Mouse (Mus musculus) lung, adult 18-20 months (tissue): ENCODE data around the gene Ppp1r32.

Source experiments
- DNase-seq, 2 experiments: peaks; one replicate each; pipeline ENCODE4 v3.0.0; 2022; ENCODE audit warnings: mixed read lengths in 2 of 2

Ppp1r32 gene

DNA sequence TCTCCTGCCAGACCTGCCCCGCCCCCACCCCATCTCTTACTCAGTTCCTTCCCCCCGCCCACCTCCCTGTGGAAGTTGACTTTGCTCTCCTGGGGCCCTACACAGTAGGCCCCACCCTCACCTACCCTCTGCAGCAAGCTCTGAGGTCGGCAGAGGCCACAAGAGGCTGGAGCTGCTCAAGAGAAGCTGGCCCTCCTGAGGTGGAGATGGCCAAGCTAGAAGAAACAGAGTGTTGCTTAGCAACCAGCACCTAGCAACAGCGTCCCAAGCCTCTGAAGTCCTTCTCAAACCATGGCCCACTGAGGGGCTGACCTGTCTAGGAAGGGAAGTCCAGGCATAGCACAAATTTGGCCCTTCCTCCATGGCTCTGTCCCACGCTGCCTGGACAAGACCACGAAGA lies at the start of gene Ppp1r32:
Gene Ppp1r32, minus strand, starts transcription at position 226 of the 400 bp plus-strand sequence.
- peak; percentile 33 to 62 for DNase-seq

DNA sequence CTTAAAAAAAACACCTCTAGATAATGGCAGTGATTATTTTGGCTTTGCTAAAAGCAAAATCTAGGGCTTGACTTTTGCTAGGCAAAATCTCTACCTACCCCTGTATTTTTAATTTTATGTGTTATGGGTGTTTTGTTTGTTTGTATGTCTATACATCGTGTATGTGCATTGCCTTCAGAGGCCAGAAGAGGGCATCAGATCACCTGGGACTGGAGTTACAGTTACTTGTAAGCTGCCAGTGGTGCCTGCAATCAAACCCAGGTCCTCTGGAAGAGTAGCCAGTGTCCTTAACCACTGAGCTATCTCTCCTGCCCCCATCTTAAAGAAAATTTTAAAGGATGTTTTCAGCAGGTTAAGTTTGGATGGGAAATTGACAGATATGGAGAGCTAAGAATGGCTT lies 47.4 kb upstream of the Ppp1r32 start:
- DNase-seq: no peak

DNA sequence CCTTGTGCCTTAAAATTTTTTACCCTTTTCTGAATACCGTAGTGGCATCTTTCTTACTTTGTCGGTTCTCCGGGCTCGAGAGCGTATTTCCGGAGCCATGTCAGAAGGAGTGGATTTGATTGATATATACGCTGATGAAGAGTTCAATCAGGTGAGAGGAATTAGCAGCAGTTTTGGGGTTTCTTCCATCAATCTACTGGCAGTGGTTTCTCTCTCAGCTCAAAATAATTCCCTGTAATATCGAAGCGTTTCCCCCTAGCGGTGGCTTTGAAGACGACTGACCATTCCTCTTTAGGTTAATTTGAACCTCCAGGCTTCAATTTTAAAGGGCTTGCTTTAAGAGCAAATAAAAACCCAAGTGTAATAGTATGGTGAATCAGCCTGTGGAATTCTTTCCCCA lies 43.2 kb upstream of the Ppp1r32 start, which contains the start of gene Sdhaf2:
Gene Sdhaf2, minus strand, starts transcription at position 233 of the 400 bp plus-strand sequence.
- no peak for DNase-seq

DNA sequence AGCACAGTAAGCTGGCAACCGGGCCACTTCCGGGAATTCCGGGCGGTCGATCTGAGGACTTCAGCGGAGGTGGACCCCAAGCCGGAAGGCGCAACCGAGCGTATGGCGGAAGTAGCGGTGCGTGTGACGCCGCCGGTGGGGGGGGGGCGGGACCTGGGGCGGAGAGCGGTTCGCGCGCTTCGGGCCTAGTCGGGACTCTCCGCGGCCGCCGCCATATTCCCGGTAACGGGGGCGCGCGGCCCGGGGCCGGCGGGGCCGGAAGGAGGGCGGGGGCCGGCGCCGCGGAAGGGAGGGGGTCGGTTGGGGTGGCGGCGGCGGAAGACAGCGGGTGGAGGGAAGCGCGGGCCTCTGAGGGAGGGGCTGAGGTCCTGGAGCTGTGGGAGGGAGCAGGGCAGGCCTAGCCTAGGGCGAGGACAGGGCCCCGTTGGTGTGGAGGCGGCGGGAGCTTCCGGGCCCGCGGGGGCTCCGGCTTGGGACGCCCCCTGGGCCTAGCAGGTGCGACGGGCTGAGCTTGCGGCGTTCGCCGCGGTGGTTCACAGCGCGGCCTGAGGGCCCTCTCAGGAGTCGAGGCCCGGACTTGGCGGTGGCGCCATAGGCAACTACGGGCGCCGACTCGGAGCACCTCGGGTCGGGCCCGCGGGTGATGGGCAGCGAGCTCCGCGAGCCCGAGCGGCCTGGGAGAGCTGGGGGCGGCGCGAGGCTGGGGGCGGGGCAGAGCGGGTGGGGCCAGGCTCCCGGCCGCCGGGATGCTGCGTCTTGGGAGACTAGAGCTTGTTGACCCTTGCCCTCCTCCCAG lies 42.6 kb upstream of the Ppp1r32 start, which contains the start of gene Cpsf7:
Gene Cpsf7, plus strand, starts transcription at position 161 of the 796 bp plus-strand sequence.
- DNase-seq: peak; percentile 91 to 94

DNA sequence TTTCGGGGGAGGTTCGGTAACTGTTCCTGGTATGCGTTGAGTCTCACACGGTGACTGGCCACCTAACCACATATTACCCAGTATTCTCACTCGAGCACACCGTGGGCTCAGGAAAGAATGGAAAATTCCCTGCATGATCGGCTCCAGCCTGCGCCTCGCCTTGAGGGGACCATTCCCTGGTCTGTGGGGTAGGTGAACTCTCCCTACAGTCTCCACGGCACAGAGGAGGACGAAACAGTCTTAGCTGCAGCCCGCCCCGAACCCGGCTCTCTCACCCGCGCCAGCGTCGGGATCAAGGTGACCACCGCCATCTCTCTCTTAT lies 42.0 kb upstream of the Ppp1r32 start:
- no peak for DNase-seq

DNA sequence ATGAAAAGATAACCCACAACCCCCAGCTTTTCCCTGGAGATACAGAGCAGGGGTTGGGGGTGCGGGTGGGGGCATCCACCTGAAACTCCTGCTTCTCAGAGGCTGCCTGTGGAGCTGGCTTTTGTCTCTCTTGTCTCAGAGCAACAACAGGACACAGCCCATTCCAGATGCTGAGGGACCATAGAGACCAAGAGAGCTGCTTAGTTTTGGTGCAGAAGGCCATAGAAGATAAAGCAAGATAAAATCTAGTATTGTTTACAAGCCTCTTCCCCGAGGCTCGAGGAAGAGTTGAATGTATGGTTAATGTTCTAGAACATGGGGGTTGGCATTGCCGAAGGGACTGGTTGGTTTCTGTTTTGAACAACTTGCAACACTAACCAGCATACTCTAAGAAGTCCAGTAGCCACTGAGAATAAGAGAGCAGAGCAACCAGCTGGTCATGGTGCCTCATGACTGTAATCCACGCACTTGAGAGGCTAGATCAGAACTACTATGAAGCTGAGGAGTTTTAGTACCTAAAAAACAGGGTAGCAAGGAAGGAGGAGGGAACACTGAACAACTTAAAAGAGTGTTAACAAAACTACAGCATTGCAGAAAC lies 40.9 kb upstream of the Ppp1r32 start:
- no peak for DNase-seq

DNA sequence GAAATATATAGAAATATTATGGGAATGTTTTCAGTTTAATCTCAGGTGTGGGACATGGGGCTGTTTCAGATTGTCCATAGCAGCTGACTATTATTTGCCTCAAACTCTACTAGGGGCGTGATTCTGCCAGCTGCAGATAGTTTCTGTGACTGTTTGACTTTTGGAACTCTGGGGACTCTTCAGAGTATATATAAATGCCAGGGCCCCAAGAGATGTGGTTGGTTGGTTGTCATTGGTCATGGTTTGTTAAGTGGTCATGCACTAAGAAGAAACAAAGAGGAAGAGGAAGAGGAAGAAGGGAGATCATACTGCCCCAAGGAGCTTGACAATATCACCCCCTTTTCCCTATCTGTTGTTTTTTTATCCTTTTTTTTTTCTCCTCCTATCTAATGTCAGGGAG lies 39.2 kb upstream of the Ppp1r32 start:
- no peak for DNase-seq

DNA sequence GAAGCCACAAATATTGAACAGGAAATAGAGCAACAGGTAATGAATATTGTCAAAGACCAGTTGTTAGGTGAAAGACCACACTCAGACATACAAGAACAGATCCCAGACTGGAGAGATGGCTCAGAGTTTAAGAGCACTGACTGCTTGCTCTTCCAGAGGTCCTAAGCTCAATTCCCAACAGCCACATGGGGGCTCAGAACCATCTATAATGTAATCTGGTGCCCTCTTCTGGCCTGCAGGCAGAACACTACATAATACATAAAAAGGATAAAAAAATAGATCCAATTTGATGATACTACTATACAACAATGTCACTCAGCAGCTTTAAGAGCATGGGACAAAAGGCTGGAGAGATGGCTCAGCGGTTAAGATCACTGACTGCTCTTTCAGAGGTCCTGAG lies 37.6 kb upstream of the Ppp1r32 start:
- no peak for DNase-seq

DNA sequence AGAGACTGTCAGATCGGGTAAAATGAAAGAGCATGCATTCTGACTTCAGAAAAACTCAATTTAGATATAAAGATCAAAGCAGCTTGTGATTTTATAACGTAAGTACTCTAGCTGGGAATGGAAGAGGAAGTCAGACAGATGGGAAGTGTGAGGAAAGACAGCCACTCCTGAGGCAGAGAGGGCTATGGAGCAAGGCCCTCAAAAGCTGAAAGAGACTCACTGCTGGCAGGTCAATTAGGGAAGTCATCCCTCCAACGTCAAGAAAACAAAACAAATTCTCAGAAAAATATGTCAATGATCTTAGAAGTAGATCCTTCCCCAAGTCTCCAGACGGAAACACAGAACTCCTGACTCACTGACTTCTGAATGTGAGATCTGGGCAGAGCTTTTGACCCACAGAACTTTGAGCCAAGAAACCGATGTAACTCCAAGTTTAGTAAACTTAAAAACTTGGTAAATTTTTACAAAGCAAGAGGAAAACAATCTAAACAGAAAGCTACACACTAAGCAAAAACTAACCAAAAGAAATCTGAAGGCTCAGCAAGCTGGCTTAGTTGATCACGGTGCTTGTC lies 28.1 kb upstream of the Ppp1r32 start:
- DNase-seq: peak; percentile 46 to 47

DNA sequence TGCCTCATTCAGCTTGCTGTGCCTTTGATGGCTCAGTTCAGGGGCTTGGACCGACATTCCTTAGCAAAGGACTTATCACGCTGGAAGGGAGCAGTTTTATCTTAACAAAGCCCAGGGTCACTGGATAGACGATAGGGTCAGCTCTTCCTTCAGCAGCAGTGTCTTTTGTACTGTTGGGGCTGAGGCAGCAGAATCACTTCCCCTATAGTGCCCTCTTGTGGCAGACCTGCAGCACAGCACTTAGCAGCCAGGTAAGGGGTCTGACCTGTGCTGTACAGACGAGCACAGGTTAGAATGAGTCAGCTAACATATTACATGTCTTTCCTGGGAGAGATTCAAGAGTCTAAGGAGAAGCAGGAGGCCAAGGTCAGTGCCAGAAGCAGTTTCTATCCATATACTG lies 19.8 kb upstream of the Ppp1r32 start:
- DNase-seq: peak in 1 of 2 experiments; percentile 34

DNA sequence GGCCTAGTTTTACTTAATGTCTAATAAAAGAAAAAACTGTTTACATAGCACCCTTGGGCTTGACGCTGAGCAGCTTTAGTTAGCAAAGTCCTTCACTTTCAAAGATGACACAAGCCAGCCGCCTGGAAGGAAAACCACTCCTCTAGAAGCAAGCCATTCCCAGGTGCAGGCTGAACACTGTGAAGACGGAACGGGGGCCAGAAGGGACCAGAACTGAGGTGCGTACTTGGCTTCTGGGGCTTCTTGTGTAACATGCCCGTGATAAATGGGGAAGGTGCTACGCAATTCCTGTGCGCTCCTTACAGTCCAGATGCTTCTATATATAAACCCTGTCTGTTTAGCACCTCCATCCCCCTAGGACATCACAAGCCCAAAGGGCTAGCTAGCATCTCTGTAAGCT lies 17.9 kb upstream of the Ppp1r32 start:
- no peak for DNase-seq

DNA sequence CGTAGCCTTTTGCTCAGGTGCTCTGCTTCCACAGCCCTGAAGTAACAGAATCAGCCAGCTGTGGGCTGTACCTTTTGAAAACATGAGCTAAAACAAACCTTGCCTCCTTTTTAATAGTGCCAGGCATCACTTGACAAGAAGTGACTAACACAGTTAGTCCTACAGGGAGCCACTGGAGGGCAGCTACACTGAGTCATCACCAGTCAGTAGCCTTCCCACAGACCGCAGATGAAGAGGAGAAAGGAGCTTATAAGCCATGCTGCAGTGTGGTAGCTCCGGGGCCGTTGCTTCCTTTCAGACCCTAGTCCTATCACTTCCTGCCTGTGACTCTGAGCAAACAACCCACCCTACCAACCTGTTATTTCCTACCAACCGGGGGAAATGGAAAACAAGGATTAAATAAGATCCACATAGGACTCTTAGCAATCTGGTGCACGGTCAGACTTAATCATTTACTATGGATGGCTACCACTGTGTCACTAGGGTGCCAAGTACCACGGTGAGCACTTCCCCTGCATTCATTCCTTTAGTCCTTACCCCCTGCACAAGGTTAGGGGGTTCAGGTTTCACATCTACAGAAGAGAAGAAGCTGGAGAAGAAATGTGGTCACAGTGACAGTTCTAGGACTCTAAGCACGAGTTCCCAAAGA lies 14.9 kb upstream of the Ppp1r32 start:
- no peak for DNase-seq

DNA sequence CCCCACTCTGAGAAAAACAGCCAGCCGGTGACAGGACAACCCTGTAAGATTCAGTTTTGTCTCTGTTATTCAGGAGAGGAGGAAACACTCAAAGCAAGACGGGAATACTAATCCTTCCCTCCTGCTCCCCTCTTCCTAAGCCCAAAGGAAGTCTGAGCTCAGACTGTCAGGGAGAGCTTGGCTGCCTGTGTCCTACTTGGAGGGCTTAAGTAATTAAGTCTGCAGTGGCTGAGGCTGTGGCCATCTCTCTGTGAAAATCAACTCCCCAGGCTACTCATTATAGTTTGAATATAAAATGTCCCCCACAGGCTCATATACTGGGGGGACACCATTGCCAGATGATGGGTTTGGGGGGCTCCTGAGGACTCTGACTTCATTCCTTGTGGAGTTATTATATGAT lies 14.2 kb upstream of the Ppp1r32 start:
- DNase-seq: no peak

DNA sequence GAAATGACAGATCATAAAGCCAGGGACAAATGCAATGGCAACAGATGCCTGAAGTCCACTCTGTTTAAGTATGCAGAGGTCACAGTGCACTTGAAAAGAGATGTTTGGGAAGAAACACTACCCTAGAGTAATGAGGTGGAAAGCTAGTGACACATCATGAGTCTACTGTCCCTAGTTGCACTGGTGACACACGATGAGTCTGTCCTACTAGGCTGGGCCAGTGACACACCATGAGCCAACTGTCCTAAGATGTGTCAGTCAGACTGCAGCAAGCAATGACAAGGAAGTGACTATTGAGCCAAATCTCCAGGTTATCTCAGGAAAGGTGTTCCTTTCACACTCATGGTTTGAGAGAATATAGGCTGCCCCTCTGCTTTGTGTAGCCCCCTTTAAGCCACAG lies 12.9 kb upstream of the Ppp1r32 start:
- DNase-seq: no peak

DNA sequence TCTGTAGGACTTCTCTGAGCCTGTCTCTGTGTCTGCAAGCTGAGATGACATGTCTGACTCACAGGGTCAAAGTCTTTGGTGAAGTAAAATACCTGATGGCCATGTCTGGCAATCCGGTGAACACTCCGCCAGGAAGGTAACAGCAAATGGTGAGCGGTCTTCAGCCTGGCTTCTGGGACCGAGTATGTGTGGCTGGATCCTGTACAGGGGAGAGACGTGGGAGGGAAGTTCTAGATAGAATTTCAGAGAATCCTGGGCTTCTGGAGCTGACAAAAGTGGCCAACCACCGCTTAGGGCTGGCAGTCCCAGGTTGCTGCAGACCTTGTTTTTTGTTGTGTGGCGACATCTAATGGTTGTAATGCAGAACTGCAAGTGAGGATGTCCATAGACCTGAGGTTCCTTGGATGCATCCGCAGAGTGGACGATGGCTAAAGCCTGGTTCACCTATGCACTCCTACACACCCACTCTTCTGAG lies 3.6 kb upstream of the Ppp1r32 start:
- peak; percentile 26 to 64 for DNase-seq

DNA sequence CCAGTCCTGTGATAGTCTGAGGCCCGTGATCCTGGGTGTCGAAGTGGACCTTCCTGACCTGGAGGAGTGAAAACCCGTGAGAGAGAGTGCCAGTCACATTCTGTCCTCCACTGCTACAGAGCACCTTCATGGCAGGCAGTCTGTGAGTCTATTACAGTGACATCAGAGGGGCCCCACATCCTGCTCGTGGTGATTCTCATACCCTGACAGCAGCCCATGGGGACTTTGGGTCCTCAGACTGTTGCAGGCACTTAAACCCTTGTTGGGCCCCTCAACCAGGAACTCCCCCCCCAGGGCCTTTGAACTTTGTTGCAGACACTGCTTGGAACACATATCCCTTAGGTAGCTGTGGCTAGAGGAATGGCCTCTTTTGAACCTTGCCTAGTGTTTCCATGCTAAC lies 3.2 kb downstream of the Ppp1r32 start:
- DNase-seq: no peak

DNA sequence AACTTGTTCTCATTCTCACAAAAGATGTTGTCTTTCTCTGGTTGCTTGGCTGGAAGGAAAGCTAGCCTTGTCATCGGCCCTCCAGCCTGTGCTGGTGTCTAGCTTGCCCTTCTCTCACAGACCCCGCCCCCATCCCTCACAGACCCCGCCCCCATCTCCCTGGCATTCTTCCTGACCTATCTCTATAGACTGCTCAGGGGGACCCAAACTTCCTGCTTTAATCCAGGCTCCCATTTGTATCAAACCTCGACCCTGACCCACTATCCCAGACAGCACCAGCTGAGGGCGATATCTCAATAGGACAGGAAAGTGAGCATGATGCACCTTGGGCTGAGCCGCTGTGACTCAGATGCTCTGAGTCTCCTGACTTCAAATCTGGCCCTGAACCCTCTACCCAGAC lies 8.9 kb downstream of the Ppp1r32 start:
- no peak for DNase-seq

DNA sequence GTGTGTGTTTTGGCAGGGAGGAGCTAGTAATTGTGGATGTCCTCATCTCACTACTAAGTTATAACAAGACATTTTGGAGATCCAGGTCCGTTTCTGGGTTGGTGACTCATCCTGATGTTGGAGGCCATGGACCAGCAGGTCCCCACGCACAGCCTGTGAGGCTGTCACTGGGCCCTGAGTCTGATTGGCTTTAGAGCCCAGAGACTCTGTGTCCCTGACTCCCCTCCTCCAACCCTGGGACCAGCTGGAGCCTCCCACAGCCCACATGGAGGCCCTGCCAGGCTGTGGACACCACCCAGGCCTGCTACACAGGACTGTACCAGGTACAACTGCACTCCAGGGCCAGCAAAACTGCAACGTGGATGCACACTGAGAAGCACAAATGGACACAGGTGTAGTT lies 9.8 kb downstream of the Ppp1r32 start:
- no peak for DNase-seq

DNA sequence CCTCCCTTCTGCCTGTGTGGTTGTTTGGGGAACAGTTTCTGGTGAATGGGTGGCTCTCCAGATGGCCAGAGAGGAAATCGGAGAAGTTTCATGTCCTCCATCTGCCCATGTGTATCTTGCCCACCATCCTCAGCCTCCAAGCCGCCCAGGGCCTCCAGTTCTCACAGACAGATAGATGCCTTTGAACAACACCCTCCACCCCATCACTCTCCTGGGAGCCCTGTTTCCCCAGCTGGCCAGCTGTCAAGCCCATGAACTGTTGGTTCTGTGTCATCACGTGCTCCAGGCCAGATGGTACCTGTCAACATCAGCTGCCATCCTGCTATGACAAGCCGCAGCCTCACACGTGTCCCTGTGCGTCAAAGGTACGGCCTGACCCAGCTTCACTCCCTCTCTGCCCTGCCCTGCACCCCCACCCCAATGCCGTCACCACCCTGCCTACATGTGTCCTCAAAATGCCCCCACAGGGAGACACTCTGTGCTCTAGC lies 13.5 kb downstream of the Ppp1r32 start:
- peak in 1 of 2 experiments; percentile 36 for DNase-seq

DNA sequence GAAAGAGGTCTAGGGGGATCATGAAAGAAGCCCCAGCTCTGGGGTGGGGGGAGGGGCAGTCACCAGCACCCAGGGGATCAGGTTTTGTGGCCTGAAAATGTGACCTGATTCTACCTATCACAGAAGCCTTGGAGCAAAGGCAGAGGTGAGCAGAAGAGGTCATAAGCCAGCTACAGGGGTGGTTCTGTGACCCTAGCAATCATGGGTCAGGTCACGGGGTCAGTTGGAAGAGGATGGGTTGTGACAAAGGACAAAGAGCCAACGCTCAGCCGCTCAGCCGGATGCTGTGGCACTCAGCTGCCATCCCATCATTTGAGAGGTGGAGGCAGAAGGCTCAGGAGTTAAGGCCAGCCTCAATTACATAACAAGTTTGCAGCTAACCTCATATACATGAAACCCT lies 18.3 kb downstream of the Ppp1r32 start:
- no peak for DNase-seq

DNA sequence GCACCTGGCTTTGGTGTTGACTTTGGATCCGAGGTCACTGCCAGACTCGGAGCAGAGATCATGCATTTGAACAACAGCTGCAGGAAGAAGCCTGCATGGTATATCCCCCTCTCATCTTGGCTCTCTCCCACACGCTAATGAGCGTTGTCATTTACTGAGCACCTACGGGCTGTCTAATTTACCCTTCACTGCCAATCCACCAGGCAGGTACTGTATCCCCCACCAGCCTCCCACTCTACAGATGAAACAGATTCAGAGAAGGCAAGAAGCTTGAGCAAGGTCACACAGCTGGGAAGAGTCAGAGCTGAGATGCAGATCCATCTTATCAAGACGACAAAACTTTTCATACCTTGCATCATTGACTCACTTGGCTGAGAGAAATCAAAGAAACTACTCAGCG lies 21.1 kb downstream of the Ppp1r32 start:
- DNase-seq: no peak

DNA sequence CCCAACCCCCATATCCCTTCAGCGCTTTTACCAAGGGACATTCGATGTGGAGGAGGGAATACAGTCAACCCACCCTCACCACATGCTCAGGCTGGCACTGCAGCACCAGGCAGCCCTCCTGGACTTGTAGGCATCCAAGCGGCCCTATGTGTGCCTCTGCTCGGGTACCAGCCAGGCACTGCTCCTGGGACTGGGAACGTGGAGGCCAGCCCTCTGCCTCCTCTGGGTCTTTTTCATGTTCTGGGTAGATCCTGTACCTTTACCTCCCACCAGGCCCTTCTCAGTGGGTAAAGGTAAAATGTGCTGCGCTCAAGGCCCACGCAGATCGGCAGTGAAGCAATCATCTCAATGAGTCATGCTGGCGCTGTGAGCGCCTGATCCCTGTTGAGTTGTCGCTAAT lies 22.8 kb downstream of the Ppp1r32 start:
- no peak for DNase-seq

DNA sequence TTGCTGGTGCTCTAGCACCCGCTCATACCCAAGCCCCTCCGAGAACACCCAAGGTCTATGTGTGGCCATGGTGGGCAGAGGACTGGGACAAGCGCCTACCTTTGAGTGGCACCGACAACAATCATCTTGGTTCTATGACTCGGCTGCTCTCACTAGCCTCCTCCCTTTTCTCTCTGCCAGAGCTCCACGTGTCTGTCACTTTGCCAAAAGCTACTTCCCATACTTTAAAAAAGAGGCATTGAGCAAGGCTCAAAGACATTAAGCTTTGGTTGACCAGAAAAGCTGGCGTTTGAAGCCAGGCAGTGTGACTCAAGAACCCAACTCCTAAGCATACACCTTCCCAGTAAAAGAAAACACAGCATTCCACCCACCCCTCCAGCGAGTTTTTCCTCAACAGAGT lies 24.6 kb downstream of the Ppp1r32 start:
- DNase-seq: peak; percentile 66 to 88

DNA sequence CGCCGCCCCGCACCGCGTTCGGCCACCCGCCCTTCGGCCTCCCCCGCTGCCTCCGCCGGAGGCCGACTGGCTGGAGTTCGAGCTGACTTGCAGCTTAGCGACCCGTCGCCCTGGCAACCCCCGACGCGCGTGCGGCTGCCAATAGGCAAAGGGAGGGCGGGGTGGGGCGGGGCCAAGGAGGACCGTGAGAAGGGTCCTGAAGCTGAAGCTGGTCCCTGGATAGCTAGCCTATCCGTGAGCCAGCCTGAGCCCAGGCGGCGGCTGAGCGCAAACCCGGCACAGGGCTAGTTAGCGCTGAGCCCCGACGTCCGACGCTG lies 25.3 kb downstream of the Ppp1r32 start:
- DNase-seq: peak; percentile 61 to 77
